Mouse (Mus musculus) MEL (cell line): Measurements from ENCODE around the gene Prpf8.

Experiments used
- BHLHE40 ChIP-seq: IDR thresholded peaks from 2 replicates; pipeline ENCODE4 v1.6.1; 2012; ENCODE audit warnings: low read depth, mild to moderate bottlenecking, inconsistent platforms, low read length, improper control_type of control experiment, borderline replicate concordance
- CHD1 ChIP-seq: IDR thresholded peaks from 2 replicates; pipeline ENCODE4 v1.6.1; 2012; ENCODE audit warnings: low read depth, mild to moderate bottlenecking, inconsistent platforms, low read length, improper control_type of control experiment
- CTCF ChIP-seq, 3 experiments: IDR thresholded peaks in 2 of 3; conservative IDR thresholded peaks in 1 of 3; 2 replicates each; pipeline ENCODE4 v1.5.1; 2011 to 2012; ENCODE audit warnings: low read length in 3 of 3, low read depth in 2 of 3, mild to moderate bottlenecking in 2 of 3, improper control_type of control experiment in 1 of 3, inconsistent platforms in 1 of 3, mixed read lengths in 1 of 3, moderate library complexity in 1 of 3; ENCODE audit not compliant: control insufficient read depth in 1 of 3, insufficient read depth in 1 of 3, poor library complexity in 1 of 3, severe bottlenecking in 1 of 3
- EP300 ChIP-seq, 2 experiments: IDR thresholded peaks; 2 replicates each; pipeline ENCODE4 v1.6.1; 2011; ENCODE audit warnings: improper control_type of control experiment in 2 of 2, low read length in 2 of 2, low read depth in 1 of 2, mild to moderate bottlenecking in 1 of 2
- GATA1 ChIP-seq: IDR thresholded peaks from 2 replicates; pipeline ENCODE4 v1.6.1; 2011; ENCODE audit warnings: low read depth, low read length, improper control_type of control experiment
- MAX ChIP-seq: IDR thresholded peaks from 2 replicates; pipeline ENCODE4 v1.6.1; 2011; ENCODE audit warnings: low read length, improper control_type of control experiment
- NELFE ChIP-seq: IDR thresholded peaks from 2 replicates; pipeline ENCODE4 v1.6.1; 2011; ENCODE audit warnings: low read depth, low read length, improper control_type of control experiment
- POLR2A ChIP-seq, 2 experiments: IDR thresholded peaks; 2 replicates each; pipeline ENCODE4 v1.6.1; 2011 to 2012; ENCODE audit warnings: low read length in 2 of 2, mild to moderate bottlenecking in 2 of 2, control low read depth in 1 of 2, improper control_type of control experiment in 1 of 2, low read depth in 1 of 2, moderate library complexity in 1 of 2; ENCODE audit not compliant: control insufficient read depth in 1 of 2, insufficient read depth in 1 of 2, poor library complexity in 1 of 2
- SMC3 ChIP-seq: IDR thresholded peaks from 2 replicates; pipeline ENCODE4 v1.6.1; 2011; ENCODE audit warnings: low read depth, low read length, improper control_type of control experiment
- TBP ChIP-seq: IDR thresholded peaks from 2 replicates; pipeline ENCODE4 v1.8.0; 2011; ENCODE audit warnings: low read depth, low read length, improper control_type of control experiment
- USF2 ChIP-seq, 2 experiments: IDR thresholded peaks; 2 replicates each; pipeline ENCODE4 v1.6.1; 2011 to 2012; ENCODE audit warnings: improper control_type of control experiment in 2 of 2, low read length in 2 of 2, borderline replicate concordance in 1 of 2, inconsistent platforms in 1 of 2, low read depth in 1 of 2, mild to moderate bottlenecking in 1 of 2; ENCODE audit not compliant: insufficient read depth in 1 of 2
- ZC3H11A ChIP-seq: IDR thresholded peaks from 2 replicates; pipeline ENCODE4 v1.6.1; 2012; ENCODE audit warnings: low read depth, mild to moderate bottlenecking, inconsistent platforms, low read length, improper control_type of control experiment

- TF ChIP-seq EP300 (IDR thresholded peaks at IDR 0.05; ENCODE audit: low read depth in 1 of 2, low read length in 2 of 2) (no peak), MAX (no peak), CTCF (IDR thresholded peaks at IDR 0.05 in 2 of 3, conservative IDR thresholded peaks at IDR 0.05 in 1 of 3; ENCODE audit: control insufficient read depth in 1 of 3, insufficient read depth in 1 of 3, low read depth in 2 of 3, low read length in 3 of 3, poor library complexity in 1 of 3, severe bottlenecking in 1 of 3) (no peak), NELFE (no peak), ZC3H11A (no peak), TBP (no peak), GATA1 (no peak), POLR2A (IDR thresholded peaks at IDR 0.05; ENCODE audit: control insufficient read depth in 1 of 2, insufficient read depth in 1 of 2, low read depth in 1 of 2, low read length in 2 of 2, poor library complexity in 1 of 2) (no peak), CHD1 (no peak), SMC3 (no peak), USF2 (IDR thresholded peaks at IDR 0.05; ENCODE audit: borderline replicate concordance in 1 of 2, insufficient read depth in 1 of 2, low read depth in 1 of 2, low read length in 2 of 2) (no peak), BHLHE40 (no peak)
These were observed 63.8 kb downstream of the Prpf8 start for GRCm38 (mm10) chr11:75550200-75550946.
